Mouse (Mus musculus) macrophage (primary cell): ENCODE measurements around the gene Enox1. TPM values are rescaled to one million over a fixed set of nuclear protein-coding genes. Genes with fewer than 3 reads are reported as not detected.
"Not testable (repeated sequence)": the region's sequence is repeated elsewhere in the genome, so short reads cannot be mapped to it uniquely, and the experiment has no call there.

Experiments
- H3K27ac ChIP-seq: fragments of 350-480 bp; formaldehyde crosslinking; 2 replicates; pipeline ENCODE4 v1.9.0; 2021
- H3K36me3 ChIP-seq: fragments of 350-480 bp; formaldehyde crosslinking; 2 replicates; pipeline ENCODE4 v1.9.0; 2021; ENCODE audit errors: inconsistent target
- H3K4me3 ChIP-seq: fragments of 350-480 bp; formaldehyde crosslinking; 2 replicates; pipeline ENCODE4 v1.9.0; 2021; ENCODE audit errors: inconsistent target
- H3K79me2 ChIP-seq: fragments of 350-480 bp; formaldehyde crosslinking; 2 replicates; pipeline ENCODE4 v1.9.0; 2021; ENCODE audit errors: inconsistent target
- WGBS: methylation state at CpG from one replicate; pipeline ENCODE4 v1.1.7; 2026; ENCODE audit warnings: inconsistent platforms; ENCODE audit not compliant: missing documents; 5-methylcytosine and 5-hydroxymethylcytosine counted together
- polyA plus RNA-seq: library from polyadenylated mRNA; stranded (reverse); fragments of 250-400 nt; gene quantifications from 3 replicates; pipeline ENCODE4 v1.2.4, GENCODE M21; 2018; ENCODE audit warnings: inconsistent platforms

Enox1 gene
- polyA plus RNA-seq, 1 experiment from 2014 or later, result not detected

- no peaks in the 10 kb centered on the region for H3K79me2 ChIP-seq
- H3K4me3 ChIP-seq, result no peak overlapping the region
- H3K36me3 ChIP-seq, result no peaks in the 10 kb centered on the region
- H3K27ac ChIP-seq, result no peak overlapping the region
- 40% methylated on average over 5 of the region's 5 CpGs for WGBS
These were observed 377.1 kb downstream of the Enox1 start for GRCm38 (mm10) chr14:77533638-77534037.

- H3K27ac ChIP-seq, result no peak overlapping the region
- no peaks in the 10 kb centered on the region for H3K79me2 ChIP-seq
- H3K36me3 ChIP-seq, result no peaks in the 10 kb centered on the region
- 89% methylated on average over 7 of the region's 7 CpGs for WGBS
- no peak overlapping the region for H3K4me3 ChIP-seq
These were observed 377.6 kb downstream of the Enox1 start for GRCm38 (mm10) chr14:77534120-77534519.

- Histone ChIP-seq H3K27ac (no peak overlapping the region), H3K36me3 (no peaks in the 10 kb centered on the region), H3K79me2 (no peaks in the 10 kb centered on the region), H3K4me3 (no peak overlapping the region)
- 0% methylated on average over 2 of the region's 2 CpGs for WGBS
These were observed 380.0 kb downstream of the Enox1 start for GRCm38 (mm10) chr14:77536592-77536991.

DNA sequence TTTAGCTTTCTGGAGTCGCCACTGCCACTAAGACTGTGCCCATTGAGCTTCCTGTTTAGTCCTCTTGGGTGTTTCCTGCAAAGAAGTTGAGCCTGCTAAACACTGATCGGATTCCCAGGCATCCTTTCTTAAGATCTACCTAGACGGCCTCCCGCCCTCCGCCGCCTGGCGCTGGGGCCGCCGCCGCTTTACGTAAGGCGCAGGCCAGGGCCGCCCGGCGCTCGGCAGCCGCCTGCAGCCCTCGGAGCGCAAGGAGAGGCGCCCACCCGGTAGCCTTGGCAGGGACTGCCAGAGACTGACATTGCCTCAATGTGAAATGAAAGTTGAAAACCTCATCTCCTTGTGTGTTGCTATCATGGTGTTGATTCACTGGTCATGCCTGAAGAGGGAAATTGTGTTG is 383.0 kb downstream of the Enox1 start:
- 95% methylated on average over 3 of the region's 21 CpGs for WGBS
- H3K27ac ChIP-seq, H3K79me2 ChIP-seq, H3K36me3 ChIP-seq, H3K4me3 ChIP-seq: not testable (repeated sequence)

DNA sequence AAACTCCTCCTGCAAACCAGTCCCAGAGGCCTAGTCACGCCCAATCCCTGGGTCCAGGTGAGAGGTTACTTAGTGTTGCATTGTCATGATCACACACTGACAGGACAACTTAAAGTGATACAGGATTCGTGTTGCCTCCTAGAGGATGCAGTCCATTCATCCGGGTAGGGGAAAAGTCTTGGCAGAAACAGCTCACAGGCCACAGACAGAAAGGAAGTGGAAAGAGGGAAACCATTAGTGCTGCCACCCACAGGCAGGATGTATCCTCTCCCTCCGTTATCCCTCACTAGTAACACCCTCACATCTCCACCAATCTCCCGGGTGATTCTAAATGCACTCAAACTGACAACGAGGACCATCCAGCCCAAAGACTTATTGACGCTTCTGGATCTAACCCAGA is 385.4 kb downstream of the Enox1 start:
- H3K36me3 ChIP-seq, result no peaks in the 10 kb centered on the region
- WGBS, result 82% methylated on average over 7 of the region's 7 CpGs

DNA sequence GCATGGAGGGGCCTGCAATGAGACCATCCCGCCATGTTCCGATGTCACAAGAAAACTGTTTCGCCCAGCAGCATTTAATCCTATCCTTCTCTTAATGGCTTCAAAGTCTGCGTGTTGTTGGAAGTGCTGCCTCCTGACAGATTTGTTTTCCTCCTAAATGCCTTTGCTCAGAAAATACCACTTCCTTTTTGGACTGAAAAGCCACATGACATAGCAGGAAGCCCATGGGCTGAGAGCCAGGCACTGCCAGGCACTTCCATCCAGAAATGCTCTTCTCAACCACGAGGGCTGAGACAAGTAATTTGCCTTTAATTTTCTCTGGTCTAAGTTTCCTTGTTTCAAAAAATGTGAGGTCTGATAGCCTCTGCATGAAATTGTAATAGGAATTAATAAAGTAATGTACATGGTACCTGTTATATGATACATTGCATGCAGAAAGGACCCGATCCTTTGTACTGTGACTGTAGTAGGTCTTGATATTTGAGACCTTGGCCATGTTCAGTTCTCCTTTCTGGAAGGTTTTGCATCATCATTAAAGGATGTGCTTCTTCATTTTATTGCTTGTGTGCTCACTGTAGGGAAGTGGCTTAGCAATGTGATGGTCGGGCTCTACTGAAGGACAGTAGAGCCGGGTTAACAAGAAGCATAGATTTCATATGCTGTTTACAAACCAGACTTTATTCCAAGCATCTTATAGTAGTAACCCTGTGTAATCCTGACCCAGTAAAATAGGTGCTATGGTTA is 390.1 kb downstream of the Enox1 start:
- Histone ChIP-seq H3K27ac (peak overlapping the region; percentile 86), H3K79me2 (no peaks in the 10 kb centered on the region), H3K36me3 (no peaks in the 10 kb centered on the region), H3K4me3 (no peak overlapping the region)
- WGBS, result 35% methylated on average over 8 of the region's 8 CpGs

More for the DNA sequence above, 385.4 kb downstream of the Enox1 start:
- no peaks in the 10 kb centered on the region for H3K79me2 ChIP-seq
- no peak overlapping the region for H3K4me3 ChIP-seq
- H3K27ac ChIP-seq, result no peak overlapping the region

GRCm38 (mm10) chr14:77547351-77547750 is 390.8 kb downstream of the Enox1 start:
- Histone ChIP-seq H3K36me3 (no peaks in the 10 kb centered on the region), H3K4me3 (no peak overlapping the region), H3K27ac (peak overlapping the region; percentile 86), H3K79me2 (no peaks in the 10 kb centered on the region)
- WGBS, result 96% methylated on average over 5 of the region's 5 CpGs

- 94% methylated on average over 5 of the region's 5 CpGs for WGBS
- Histone ChIP-seq H3K27ac (no peak overlapping the region), H3K4me3 (no peak overlapping the region), H3K36me3 (no peaks in the 10 kb centered on the region), H3K79me2 (no peaks in the 10 kb centered on the region)
These were observed 392.4 kb downstream of the Enox1 start for GRCm38 (mm10) chr14:77548963-77549362.

DNA sequence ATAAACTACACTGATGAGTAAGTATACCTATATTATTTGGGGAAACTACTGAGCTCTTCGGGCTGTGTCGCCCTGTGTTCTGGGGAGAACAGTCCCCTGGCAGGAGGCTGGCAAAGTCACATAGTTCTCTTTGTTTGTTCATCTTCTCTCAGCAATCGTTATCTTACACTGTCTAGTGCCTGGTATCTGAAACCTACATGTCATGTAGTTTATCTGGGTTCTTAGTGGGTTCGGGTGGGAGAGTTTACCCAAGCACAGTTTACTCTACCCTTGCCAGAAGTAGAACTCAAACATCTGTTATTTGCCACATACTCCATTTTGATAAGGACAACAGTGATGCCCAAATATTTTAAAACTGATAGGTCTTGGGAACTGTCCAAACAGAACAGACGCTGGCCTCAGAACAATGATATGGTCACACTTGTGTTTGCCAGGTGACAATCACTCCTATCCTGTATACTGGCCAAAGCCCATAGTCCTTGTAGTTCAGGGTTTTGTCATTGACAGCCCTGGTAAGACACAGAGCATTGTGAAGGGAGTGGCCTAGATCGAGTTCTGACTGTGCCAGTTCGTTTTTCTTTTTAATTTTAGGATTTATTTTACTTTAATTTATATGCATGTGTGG is 401.0 kb downstream of the Enox1 start:
- H3K36me3 ChIP-seq, result no peaks in the 10 kb centered on the region
- no peak overlapping the region for H3K27ac ChIP-seq
- 90% methylated on average over 7 of the region's 7 CpGs for WGBS
- no peaks in the 10 kb centered on the region for H3K79me2 ChIP-seq
- no peak overlapping the region for H3K4me3 ChIP-seq

GRCm38 (mm10) chr14:77558910-77559309 is 402.3 kb downstream of the Enox1 start:
- Histone ChIP-seq H3K36me3 (no peaks in the 10 kb centered on the region), H3K27ac (no peak overlapping the region), H3K79me2 (no peaks in the 10 kb centered on the region), H3K4me3 (no peak overlapping the region)
- WGBS, result 94% methylated on average over 3 of the region's 3 CpGs

DNA sequence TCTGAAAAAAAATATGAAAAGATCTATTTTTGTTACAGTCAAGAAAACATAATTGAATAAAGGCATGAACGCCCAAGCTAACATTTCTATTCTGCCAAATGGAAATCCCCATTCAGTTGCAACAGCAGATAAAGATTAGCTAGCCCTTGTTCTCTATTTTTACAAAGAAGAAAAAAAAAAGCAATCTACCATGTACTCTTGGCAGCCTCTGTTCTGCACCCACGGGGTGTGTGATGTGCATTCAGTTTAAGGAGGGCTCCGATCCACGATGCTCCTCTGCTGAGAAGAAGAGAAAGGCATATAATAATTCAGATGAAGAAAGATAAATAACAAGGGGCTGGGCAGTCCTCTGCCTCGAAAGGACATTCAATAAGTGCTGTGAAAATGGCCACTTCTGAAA is 403.2 kb downstream of the Enox1 start:
- H3K79me2 ChIP-seq, result no peaks in the 10 kb centered on the region
- H3K4me3 ChIP-seq, result no peak overlapping the region
- WGBS, result 84% methylated on average over 5 of the region's 5 CpGs
- no peak overlapping the region for H3K27ac ChIP-seq
- no peaks in the 10 kb centered on the region for H3K36me3 ChIP-seq

DNA sequence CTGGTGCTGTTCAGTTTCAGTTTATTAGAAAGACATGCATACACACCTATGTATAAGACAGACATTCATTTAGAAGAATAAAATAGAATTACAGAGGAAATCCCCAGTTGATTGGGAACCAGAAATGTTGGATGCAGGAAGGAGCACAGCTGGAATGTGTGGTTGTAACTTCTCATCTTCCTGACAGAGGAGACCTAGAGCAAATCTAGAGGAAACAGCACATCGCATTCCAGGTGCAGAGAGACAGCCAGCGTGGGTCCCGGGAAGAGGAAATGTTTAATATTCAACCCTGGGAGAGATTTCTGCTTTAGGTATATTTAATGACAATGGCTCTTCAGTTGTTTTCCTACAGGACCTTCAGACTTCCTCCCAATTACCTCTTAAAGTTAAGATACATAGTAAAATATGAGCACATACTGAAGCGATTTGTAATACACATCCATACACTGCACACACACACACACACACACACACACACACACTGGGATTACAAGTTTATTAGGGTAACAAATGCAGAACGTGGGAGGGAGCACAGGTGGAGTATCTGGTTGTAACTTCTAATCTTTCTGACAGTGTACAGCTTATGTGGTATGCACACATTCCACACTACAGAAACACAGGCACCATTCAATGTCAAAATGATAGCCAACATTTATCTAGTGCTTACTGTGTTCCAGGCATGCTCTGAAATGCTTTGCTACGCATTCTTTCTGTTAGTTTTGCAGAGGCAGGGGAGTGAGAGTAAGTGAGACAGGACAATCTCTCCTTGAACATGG is 405.4 kb downstream of the Enox1 start:
- no peaks in the 10 kb centered on the region for H3K79me2 ChIP-seq
- no peaks in the 10 kb centered on the region for H3K36me3 ChIP-seq
- no peak overlapping the region for H3K27ac ChIP-seq
- 94% methylated on average over 5 of the region's 6 CpGs for WGBS
- H3K4me3 ChIP-seq, result no peak overlapping the region

DNA sequence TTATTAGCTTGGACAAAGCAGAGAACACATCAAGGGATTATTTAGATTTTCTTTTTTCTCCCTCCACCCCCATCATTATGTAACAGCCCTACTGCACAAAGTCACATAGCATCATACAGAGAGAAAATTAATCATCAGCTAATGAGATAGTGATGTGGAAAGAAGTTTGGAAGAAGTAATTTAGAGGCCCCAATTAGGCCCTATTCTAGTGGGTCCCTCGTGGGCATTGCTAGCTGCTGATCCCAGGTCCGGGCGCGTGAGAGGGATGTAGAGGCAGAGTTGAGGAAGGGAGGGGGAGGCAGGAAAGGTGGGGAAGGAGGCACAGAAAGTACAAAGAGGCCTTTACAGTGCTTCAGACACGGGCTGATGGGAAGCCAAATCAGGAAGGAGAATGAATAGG is 407.4 kb downstream of the Enox1 start:
- no peaks in the 10 kb centered on the region for H3K79me2 ChIP-seq
- H3K27ac ChIP-seq, result no peak overlapping the region
- 80% methylated on average over 5 of the region's 5 CpGs for WGBS
- H3K36me3 ChIP-seq, result no peaks in the 10 kb centered on the region
- H3K4me3 ChIP-seq, result no peak overlapping the region

- Histone ChIP-seq H3K4me3 (no peak overlapping the region), H3K27ac (no peak overlapping the region), H3K79me2 (no peaks in the 10 kb centered on the region), H3K36me3 (no peaks in the 10 kb centered on the region)
- 100% methylated on average over 2 of the region's 2 CpGs for WGBS
These were observed 410.6 kb downstream of the Enox1 start for GRCm38 (mm10) chr14:77567120-77567519.

DNA sequence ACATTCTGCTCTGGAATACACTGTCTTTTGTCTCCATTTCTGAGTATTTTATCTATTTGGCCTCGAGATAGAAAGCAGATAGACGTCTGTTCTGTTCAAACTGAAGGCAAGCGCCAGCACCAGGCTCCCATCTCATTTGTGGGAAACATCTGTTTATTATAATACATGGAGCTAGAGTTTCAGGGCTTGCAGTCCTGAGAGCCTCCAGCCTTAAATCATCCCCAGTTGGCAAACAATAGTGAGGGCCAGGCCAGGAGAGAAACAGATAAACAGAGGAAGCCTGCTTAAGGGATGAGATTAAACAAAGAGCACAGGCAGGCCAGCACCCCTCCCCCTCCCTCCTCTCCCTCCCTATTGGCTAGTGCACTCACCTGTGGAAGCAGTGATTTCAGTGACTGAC is 417.9 kb downstream of the Enox1 start:
- H3K79me2 ChIP-seq, result no peaks in the 10 kb centered on the region
- H3K27ac ChIP-seq, result no peak overlapping the region
- H3K4me3 ChIP-seq, result no peak overlapping the region
- no peaks in the 10 kb centered on the region for H3K36me3 ChIP-seq
- WGBS, result 68% methylated on average over 3 of the region's 3 CpGs
